Mouse (Mus musculus) midbrain, embryonic 13.5 days (tissue): ENCODE measurements around the gene Lrrc51. TPM values are rescaled to one million over a fixed set of nuclear protein-coding genes. Genes with fewer than 3 reads are reported as not detected.
A peak's percentile ranks its signal among the peaks of the same experiment; 100 is the strongest.

Source experiments
- ATAC-seq: fragments of 200-750 bp; cut with Nextera tagmentation; 2 replicates; pipeline ENCODE4 v1.8.0; 2017; ENCODE audit warnings: mild to moderate bottlenecking, moderate TSS enrichment, moderate library complexity
- H3K27ac ChIP-seq: fragments of 300-500 bp; sonication (generic); 2 replicates; pipeline ENCODE4 v1.5.1; 2015; ENCODE audit warnings: inconsistent platforms, mild to moderate bottlenecking, moderate library complexity
- H3K27me3 ChIP-seq: fragments of 300-500 bp; sonication (generic); 2 replicates; pipeline ENCODE4 v1.6.1; 2015; ENCODE audit warnings: mild to moderate bottlenecking, inconsistent platforms
- H3K36me3 ChIP-seq: fragments of 300-500 bp; sonication (generic); 2 replicates; pipeline ENCODE4 v1.6.1; 2015; ENCODE audit warnings: mild to moderate bottlenecking, inconsistent platforms
- H3K4me1 ChIP-seq: fragments of 300-500 bp; sonication (generic); replicated peaks from 2 replicates; pipeline ENCODE4 v1.6.1; 2015; ENCODE audit warnings: inconsistent platforms
- H3K4me2 ChIP-seq: fragments of 300-500 bp; sonication (generic); replicated peaks from 2 replicates; pipeline ENCODE4 v1.6.1; 2015; ENCODE audit warnings: moderate library complexity, mild to moderate bottlenecking, inconsistent platforms
- H3K4me3 ChIP-seq: fragments of 300-500 bp; sonication (generic); replicated peaks from 2 replicates; pipeline ENCODE4 v1.5.1; 2015; ENCODE audit warnings: mild to moderate bottlenecking, inconsistent platforms
- H3K9ac ChIP-seq: fragments of 300-500 bp; sonication (generic); replicated peaks from 2 replicates; pipeline ENCODE4 v1.6.1; 2015; ENCODE audit warnings: mild to moderate bottlenecking, inconsistent platforms
- H3K9me3 ChIP-seq: fragments of 300-500 bp; sonication (generic); 2 replicates; pipeline ENCODE4 v1.6.1; 2016; ENCODE audit warnings: mild to moderate bottlenecking, inconsistent platforms
- WGBS: fragments of 180-500 bp; shearing (Covaris S2); methylation state at CpG from one replicate; pipeline ENCODE4 v1.1.7; 2015; 5-methylcytosine and 5-hydroxymethylcytosine counted together
- polyA plus RNA-seq: library from polyadenylated mRNA; unstranded; fragments of >200 nt; fragmentation: Nextera tagmentation; extraction: Ambion mirVana; gene quantifications from 2 replicates; pipeline ENCODE4 v1.2.1, GENCODE M21; 2015

Lrrc51 gene
- polyA plus RNA-seq: 9.6 and 10.6 TPM in 2 replicates

DNA sequence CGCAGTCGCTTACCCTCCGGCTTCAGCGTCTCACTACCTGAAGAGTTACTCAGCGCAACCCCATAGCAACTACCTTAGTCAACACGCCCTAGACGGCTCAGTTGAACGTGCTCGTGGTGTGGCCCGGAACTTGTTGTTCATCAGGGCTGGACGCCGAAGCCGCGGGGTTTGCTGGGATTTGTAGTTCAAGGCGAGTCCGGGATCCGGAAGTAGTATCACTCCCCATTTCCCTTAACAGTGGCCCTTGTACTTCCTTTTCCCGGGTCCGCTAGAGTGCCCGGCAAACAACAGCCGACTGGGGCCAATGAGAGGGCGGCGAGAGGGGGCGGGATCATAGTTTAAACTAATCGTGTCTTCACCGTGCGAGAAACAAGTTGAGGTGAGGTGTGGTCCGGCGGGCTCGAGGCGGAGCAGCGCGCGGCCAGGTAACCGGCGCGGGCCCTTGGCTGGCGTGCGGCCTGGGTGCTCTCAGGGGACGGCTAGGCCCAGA, at the start of gene Lrrc51, which contains the start of gene Numa1:
Gene Lrrc51, minus strand, starts transcription at position 145 of the 490 bp plus-strand sequence.
Gene Numa1, plus strand, starts transcription at position 361 of the 490 bp plus-strand sequence.
- under 1% methylated on average over 40 of the region's 40 CpGs for WGBS
- H3K27ac ChIP-seq: peak within 1 kb of the TSS; percentile 57
- peaks cover 34% of the 10 kb centered on the region for H3K4me1 ChIP-seq
- peak within 1 kb of the TSS; percentile 74 for H3K4me3 ChIP-seq
- no peaks in the 10 kb centered on the region for H3K9me3 ChIP-seq
- peak within 1 kb of the TSS; percentile 84 for H3K4me2 ChIP-seq
- H3K27me3 ChIP-seq: no peaks in the 10 kb centered on the region
- no peaks in the 10 kb centered on the region for H3K36me3 ChIP-seq
- peak; percentile 99 for ATAC-seq
- peak within 1 kb of the TSS; percentile 80 for H3K9ac ChIP-seq

DNA sequence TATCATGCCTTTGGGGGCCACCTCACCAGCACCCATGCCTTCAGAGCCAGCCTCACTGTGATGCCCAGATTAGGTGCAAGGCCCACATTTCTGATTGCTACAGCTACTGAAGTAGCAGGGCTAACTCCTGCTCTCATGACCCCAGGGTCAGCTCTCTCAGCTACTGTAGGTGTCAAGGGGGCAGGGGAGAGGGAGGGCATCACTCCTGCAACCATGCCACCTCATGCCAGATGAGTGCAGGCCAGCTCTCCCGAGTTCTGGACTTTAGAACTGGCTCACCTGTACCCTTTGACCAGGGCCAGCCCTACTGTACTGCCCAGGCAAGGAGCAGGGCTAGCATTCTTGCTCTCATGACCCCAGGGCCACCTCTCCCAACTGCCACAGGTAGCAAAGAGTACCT, 49.0 kb upstream of the Lrrc51 start:
- H3K9ac ChIP-seq: no peak overlapping the region
- H3K36me3 ChIP-seq: peaks cover 45% of the 10 kb centered on the region
- H3K27me3 ChIP-seq: no peaks in the 10 kb centered on the region
- H3K4me1 ChIP-seq: no peaks in the 10 kb centered on the region
- no peak overlapping the region for H3K27ac ChIP-seq
- no peak overlapping the region for H3K4me3 ChIP-seq
- H3K9me3 ChIP-seq: no peaks in the 10 kb centered on the region
- no peak for ATAC-seq
- WGBS: 82% methylated on average over 1 of the region's 1 CpGs
- H3K4me2 ChIP-seq: no peak overlapping the region

DNA sequence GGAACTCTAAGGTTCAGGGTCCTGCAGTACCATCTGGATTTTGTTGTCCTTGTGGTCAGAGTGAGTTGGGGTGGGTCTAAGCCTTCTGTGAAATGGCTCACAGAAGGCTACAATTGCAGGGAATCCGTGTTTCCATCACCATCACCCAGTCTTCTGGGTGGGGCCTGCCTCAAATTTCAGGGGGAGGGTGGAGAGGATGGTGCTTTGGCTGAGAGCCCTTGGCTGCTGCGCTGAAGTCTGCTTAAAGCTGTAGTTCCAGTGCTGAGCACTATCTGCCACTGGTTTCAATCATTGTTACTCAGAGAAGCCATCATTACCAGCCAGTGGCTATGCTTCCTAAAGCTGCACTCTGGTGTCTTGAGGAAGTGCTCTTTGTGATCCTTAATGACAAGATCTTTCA, 40.8 kb upstream of the Lrrc51 start:
- Histone ChIP-seq H3K9me3 (no peaks in the 10 kb centered on the region), H3K9ac (no peak overlapping the region), H3K36me3 (peaks cover 13% of the 10 kb centered on the region), H3K4me3 (no peak overlapping the region), H3K27me3 (no peaks in the 10 kb centered on the region), H3K27ac (peak overlapping the region; percentile 1; the same call in 1 of the 2 replicates), H3K4me2 (no peak overlapping the region), H3K4me1 (peaks cover 36% of the 10 kb centered on the region)
- 84% methylated on average over 2 of the region's 2 CpGs for WGBS
- no peak for ATAC-seq

DNA sequence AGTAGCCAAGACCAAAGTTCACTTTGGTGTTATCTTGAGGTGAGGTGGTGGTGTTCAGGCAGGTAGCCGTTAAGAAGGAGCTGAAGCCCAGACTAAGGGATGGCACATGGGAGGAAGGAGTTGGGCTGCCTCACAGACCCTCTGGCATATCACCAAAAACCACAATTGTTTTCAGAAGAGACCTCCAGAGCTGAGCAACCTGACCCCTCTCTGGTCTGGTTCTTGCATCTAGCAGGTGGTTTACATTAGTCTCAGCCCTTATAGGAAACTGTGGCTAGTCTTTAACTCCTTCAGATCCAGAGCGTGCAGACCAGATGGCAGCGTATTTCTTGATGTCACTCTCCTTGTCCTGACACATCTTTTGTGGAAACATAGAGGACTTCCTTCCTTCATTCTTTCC, 40.0 kb upstream of the Lrrc51 start:
- H3K4me3 ChIP-seq: no peak overlapping the region
- WGBS: 87% methylated on average over 3 of the region's 3 CpGs
- no peak for ATAC-seq
- no peak overlapping the region for H3K4me2 ChIP-seq
- no peak overlapping the region for H3K9ac ChIP-seq
- H3K27ac ChIP-seq: no peak overlapping the region
- H3K9me3 ChIP-seq: no peaks in the 10 kb centered on the region
- H3K4me1 ChIP-seq: peaks cover 44% of the 10 kb centered on the region
- no peaks in the 10 kb centered on the region for H3K27me3 ChIP-seq
- peaks cover 13% of the 10 kb centered on the region for H3K36me3 ChIP-seq

DNA sequence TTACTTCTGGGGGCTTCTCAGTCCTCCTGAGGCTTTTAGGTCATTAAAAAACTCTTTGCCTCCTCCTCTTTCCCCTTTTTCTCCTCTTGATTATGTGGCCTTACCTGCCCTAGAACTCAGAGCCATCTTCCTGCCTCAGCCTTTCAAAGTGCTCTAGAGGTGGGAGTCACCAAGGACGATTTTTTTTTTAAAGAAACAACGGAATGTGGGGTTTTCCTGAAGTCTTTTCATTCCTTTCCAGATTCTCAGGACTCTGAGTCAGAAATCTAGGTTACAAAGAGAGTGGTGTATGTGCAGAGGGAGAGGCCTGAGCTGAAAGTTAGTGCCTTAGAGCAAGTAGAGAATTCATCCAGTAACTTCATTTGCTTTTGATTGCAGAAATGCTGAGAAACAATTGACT, 38.0 kb upstream of the Lrrc51 start:
- Histone ChIP-seq H3K4me1 (peaks cover 50% of the 10 kb centered on the region), H3K36me3 (peaks cover 4% of the 10 kb centered on the region), H3K4me2 (peak overlapping the region; percentile 64), H3K27ac (peak overlapping the region; percentile 100), H3K9ac (peak overlapping the region; percentile 96), H3K27me3 (no peaks in the 10 kb centered on the region), H3K4me3 (peak overlapping the region; percentile 79), H3K9me3 (no peaks in the 10 kb centered on the region)
- 57% methylated on average over 2 of the region's 2 CpGs for WGBS
- no peak for ATAC-seq

DNA sequence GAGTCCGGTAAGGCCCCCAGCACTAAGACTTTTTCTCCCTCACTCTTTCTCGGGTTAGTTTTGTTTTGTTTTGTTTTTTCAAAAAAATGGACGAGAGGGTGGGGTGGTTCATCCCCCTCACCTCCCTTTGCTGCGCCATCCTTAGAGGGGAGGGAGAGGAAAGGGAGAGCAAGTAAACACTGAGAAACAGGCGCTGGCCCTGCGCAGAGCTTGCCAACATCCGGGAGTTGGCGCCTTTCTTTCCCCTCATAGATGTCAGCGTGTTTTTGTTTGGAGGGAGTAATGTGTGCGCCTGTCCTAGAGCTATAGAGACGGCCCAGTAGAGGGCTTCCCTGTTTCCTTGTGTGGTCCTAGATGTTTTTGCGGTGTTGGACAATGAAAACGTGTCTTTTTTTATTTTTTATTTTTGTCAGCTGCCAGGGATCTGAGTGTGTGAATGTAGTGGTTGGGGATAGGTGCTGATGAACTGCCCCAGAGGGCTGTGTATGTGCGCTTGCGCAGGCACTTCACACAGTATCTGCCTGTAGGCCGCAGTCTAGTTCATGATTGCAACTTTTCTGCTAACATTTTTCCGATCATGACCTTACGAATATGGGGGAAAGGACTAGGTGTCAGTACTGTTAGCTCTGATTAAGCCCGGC, 37.2 kb upstream of the Lrrc51 start:
- Histone ChIP-seq H3K27me3 (no peaks in the 10 kb centered on the region), H3K27ac (peak overlapping the region; percentile 100), H3K9ac (peak overlapping the region; percentile 96), H3K4me1 (peaks cover 50% of the 10 kb centered on the region), H3K4me2 (peak overlapping the region; percentile 64), H3K4me3 (peak overlapping the region; percentile 79), H3K36me3 (peaks cover under 1% of the 10 kb centered on the region), H3K9me3 (no peaks in the 10 kb centered on the region)
- ATAC-seq: peak; percentile 71
- WGBS: 3% methylated on average over 19 of the region's 19 CpGs

DNA sequence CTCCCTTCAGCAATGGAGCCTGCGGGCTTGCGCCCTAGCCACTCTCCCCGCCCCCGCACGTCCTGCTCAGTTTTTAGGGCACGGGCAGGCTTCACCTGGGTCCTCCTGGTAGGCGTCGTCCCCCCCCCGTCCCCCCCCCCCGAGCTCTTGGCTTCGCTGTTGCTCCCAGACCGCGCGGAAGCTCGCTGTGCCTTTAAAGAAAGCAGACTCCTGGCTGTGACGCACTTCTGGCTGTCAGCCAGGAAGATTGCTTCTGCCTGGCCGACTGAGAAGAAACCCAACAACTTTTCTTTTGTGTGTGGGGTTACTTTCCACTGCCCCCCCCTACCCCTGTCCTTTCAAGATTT, 36.7 kb upstream of the Lrrc51 start:
- Histone ChIP-seq H3K4me1 (peaks cover 50% of the 10 kb centered on the region), H3K9me3 (no peaks in the 10 kb centered on the region), H3K9ac (peak overlapping the region; percentile 96), H3K27me3 (no peaks in the 10 kb centered on the region), H3K27ac (peak overlapping the region; percentile 100), H3K4me3 (peak overlapping the region; percentile 79), H3K36me3 (no peaks in the 10 kb centered on the region), H3K4me2 (peak overlapping the region; percentile 64)
- ATAC-seq: peak; percentile 78
- 0% methylated on average over 13 of the region's 17 CpGs for WGBS

DNA sequence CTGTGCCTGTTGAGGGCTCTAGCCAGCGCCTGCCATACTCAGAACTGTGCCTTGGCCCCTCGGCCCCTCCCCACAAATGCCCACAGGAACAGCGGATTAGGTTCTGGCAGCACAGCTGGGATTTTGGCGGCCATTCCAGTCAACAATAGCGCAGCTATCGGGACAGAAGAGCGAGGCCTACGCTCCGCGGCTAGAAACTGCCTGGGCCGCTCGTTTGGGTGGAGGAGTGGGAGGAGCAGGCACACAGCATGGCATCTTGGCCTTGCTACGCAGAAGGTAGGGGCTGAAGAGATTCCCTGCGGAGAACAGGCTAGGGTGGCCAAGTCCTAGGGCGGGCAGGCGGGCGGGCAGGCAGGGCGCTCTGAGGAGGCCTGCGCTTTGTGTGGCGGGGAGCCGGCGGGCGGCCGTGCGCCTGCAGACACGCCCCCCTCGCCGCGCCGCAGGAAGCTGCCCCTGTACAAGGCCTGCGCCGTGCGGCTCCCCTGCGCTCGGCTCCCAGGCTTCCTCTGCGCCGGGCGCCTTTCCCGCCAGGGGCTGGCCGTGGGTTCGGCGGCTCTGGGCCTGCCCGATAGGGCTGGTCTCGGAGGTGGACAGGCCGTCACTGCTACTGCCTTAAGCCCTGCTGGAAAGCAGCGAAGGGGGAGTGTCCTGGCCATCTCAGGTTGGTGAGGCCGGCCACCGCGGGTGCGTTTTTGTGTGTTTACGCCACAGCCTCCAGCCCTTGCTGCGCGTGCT, 36.2 kb upstream of the Lrrc51 start:
- Histone ChIP-seq H3K36me3 (no peaks in the 10 kb centered on the region), H3K4me2 (peak overlapping the region; percentile 64), H3K27me3 (no peaks in the 10 kb centered on the region), H3K9me3 (no peaks in the 10 kb centered on the region), H3K4me1 (peaks cover 50% of the 10 kb centered on the region), H3K27ac (peak overlapping the region; percentile 100), H3K4me3 (peak overlapping the region; percentile 79), H3K9ac (peak overlapping the region; percentile 96)
- 0% methylated on average over 50 of the region's 53 CpGs for WGBS
- peak; percentile 96 for ATAC-seq

DNA sequence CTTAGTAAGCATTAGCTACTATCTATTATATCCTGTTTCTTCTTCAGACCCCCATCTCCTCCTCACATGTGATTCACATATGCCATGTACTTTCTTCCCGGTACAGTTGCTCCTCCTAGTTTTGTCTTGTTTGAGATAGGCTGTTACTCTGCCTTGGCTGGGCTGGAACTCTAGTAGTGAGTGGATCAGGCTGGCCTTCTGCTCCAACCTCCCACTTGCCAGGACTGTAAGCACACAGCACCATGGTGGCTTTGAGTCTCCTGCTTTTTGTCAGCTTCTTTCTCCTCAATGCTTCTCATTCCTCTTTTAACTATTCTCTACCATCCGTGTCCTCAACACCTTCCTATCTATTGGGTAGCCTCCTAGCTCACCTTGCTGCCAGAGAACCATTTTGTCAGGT, 35.1 kb upstream of the Lrrc51 start:
- H3K4me2 ChIP-seq: peak overlapping the region; percentile 64
- no peaks in the 10 kb centered on the region for H3K36me3 ChIP-seq
- no peak for ATAC-seq
- H3K27me3 ChIP-seq: no peaks in the 10 kb centered on the region
- H3K27ac ChIP-seq: peak overlapping the region; percentile 100
- H3K4me3 ChIP-seq: peak overlapping the region; percentile 79
- H3K9me3 ChIP-seq: no peaks in the 10 kb centered on the region
- H3K9ac ChIP-seq: peak overlapping the region; percentile 96; the same call in 1 of the 2 replicates
- 55% methylated on average over 2 of the region's 2 CpGs for WGBS
- peaks cover 42% of the 10 kb centered on the region for H3K4me1 ChIP-seq

DNA sequence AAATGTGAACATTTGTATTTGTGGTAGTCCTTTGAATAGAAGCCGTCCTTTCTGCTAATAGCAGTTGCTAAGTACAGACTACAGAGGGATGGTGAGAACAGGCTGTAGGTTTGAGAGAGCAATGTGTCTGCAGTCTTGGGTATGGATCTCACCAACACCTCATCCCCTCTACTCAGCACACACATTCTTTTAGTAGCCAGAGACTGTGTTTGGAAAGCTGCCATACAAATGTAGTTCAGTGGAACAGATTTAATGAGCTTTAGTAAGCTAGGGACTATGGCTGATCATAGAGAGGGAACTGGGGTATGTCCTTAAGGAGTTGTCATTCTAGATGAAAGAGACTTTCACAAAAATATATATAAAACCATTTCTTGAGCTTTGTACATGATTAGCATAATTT, 33.6 kb upstream of the Lrrc51 start:
- no peak overlapping the region for H3K27ac ChIP-seq
- 92% methylated on average over 1 of the region's 1 CpGs for WGBS
- no peak for ATAC-seq

DNA sequence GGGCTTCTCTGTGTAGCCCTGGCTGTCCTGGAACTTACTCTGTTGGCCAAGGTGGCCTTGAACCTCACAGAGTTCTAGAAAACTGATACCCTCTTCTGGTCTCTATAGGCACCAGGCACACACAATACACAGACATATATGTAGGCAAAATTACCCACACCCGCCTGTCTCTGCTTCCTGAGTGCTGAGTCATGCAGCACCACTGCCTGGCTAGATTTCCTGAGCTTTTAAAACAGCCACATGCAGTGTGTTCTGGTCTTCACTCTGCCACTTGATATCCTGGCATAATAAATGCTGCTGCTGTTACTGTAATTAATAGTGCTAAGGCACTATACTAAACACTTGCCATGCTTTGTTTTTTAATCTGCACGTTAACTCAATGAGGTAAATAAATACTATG, 31.9 kb upstream of the Lrrc51 start:
- Histone ChIP-seq H3K4me3 (no peak overlapping the region), H3K4me2 (no peak overlapping the region), H3K27ac (no peak overlapping the region), H3K9ac (no peak overlapping the region), H3K9me3 (no peaks in the 10 kb centered on the region), H3K27me3 (no peaks in the 10 kb centered on the region), H3K36me3 (no peaks in the 10 kb centered on the region), H3K4me1 (peaks cover 15% of the 10 kb centered on the region)
- 92% methylated on average over 2 of the region's 2 CpGs for WGBS
- ATAC-seq: no peak

More for the DNA sequence above, 33.6 kb upstream of the Lrrc51 start:
- H3K4me2 ChIP-seq: no peak overlapping the region
- H3K36me3 ChIP-seq: no peaks in the 10 kb centered on the region
- H3K4me1 ChIP-seq: peaks cover 27% of the 10 kb centered on the region
- no peak overlapping the region for H3K4me3 ChIP-seq
- no peaks in the 10 kb centered on the region for H3K27me3 ChIP-seq
- H3K9me3 ChIP-seq: no peaks in the 10 kb centered on the region
- no peak overlapping the region for H3K9ac ChIP-seq

DNA sequence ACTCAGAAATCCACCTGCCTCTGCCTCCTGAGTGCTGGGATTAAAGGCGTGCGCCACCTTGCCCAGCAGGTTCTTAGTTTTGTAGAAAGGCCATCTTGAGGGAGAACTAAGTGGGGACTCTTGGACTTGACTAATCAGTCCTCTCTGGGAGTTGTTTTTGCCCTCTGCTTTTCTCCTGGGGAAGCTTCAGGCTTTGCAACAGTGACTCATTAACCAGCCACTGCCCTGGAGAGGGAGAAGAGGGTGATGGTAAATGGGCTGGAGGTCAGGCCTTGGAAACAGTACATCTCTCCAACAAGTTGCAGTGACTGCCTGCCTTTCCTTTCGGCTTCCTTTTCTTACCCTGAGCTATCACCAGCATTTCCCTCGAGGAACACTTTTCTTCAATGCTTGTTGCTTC, 30.9 kb upstream of the Lrrc51 start:
- H3K9ac ChIP-seq: no peak overlapping the region
- 89% methylated on average over 4 of the region's 4 CpGs for WGBS
- no peak overlapping the region for H3K4me2 ChIP-seq
- H3K27me3 ChIP-seq: no peaks in the 10 kb centered on the region
- peaks cover 14% of the 10 kb centered on the region for H3K4me1 ChIP-seq
- H3K36me3 ChIP-seq: no peaks in the 10 kb centered on the region
- H3K27ac ChIP-seq: no peak overlapping the region
- no peaks in the 10 kb centered on the region for H3K9me3 ChIP-seq
- no peak for ATAC-seq
- H3K4me3 ChIP-seq: no peak overlapping the region
